Mouse (Mus musculus) heart, adult 2 months (tissue): Measurements from ENCODE around the gene Kif19a. TPM values are rescaled to one million over a fixed set of nuclear protein-coding genes. Genes with fewer than 3 reads are reported as not detected.

ENCODE experiments used
- DNase-seq, 2 experiments: peaks; one replicate each; pipeline ENCODE4 v3.0.0; 2021
- H3K27ac ChIP-seq: fragments of 200-600 bp; 2 replicates; pipeline ENCODE4 v1.8.1; 2022
- H3K27me3 ChIP-seq: fragments of 200-500 bp; 2 replicates; pipeline ENCODE4 v1.6.1; 2012; ENCODE audit warnings: mild to moderate bottlenecking, low read length, inconsistent platforms, mixed read lengths; ENCODE audit not compliant: control insufficient read depth, insufficient read depth
- H3K36me3 ChIP-seq: fragments of 200-500 bp; 2 replicates; pipeline ENCODE4 v1.6.1; 2012; ENCODE audit warnings: low read length, inconsistent platforms; ENCODE audit not compliant: control insufficient read depth, insufficient read depth
- H3K4me1 ChIP-seq: fragments of 200-500 bp; 2 replicates; pipeline ENCODE4 v1.6.1; 2011; ENCODE audit warnings: low read length; ENCODE audit not compliant: control insufficient read depth, insufficient read depth
- H3K4me3 ChIP-seq: fragments of 200-600 bp; 2 replicates; pipeline ENCODE4 v1.8.1; 2022
- H3K79me2 ChIP-seq: fragments of 200-500 bp; replicated peaks from 2 replicates; pipeline ENCODE4 v1.6.1; 2012; ENCODE audit warnings: mild to moderate bottlenecking, inconsistent platforms, low read length, moderate library complexity, mixed read lengths; ENCODE audit not compliant: control insufficient read depth, insufficient read depth
- H3K9ac ChIP-seq: fragments of 200-500 bp; 2 replicates; pipeline ENCODE4 v1.6.1; 2012; ENCODE audit warnings: low read depth, mild to moderate bottlenecking, control low read depth, inconsistent platforms, low read length, mixed read lengths
- CTCF ChIP-seq: fragments of 200-600 bp; IDR thresholded peaks from 2 replicates; pipeline ENCODE4 v1.8.1; 2022; ENCODE audit warnings: antibody characterized with exemption, mild to moderate bottlenecking, moderate library complexity
- EP300 ChIP-seq: fragments of 200-500 bp; IDR thresholded peaks from 2 replicates; pipeline ENCODE4 v1.6.1; 2011; ENCODE audit warnings: low read depth, low read length, control low read depth; ENCODE audit not compliant: insufficient read depth
- POLR2A ChIP-seq: fragments of 200-500 bp; IDR thresholded peaks from 2 replicates; pipeline ENCODE4 v1.6.1; 2011; ENCODE audit warnings: mild to moderate bottlenecking, low read depth, low read length, control low read depth; ENCODE audit not compliant: insufficient read depth
- WGBS: fragments of 180-500 bp; shearing (Covaris S2); methylation state at CpG from one replicate; pipeline ENCODE4 v1.1.7; 2018; 5-methylcytosine and 5-hydroxymethylcytosine counted together
- intact Hi-C: fragments of 180-260 bp; cut with DNase I; formaldehyde crosslinking; loops from one replicate; pipeline ENCODE4 v1.15.1; 2025
- polyA plus RNA-seq: library from polyadenylated mRNA; depleted of rRNA; stranded (reverse); fragments of >200 nt; gene quantifications from 2 replicates; pipeline ENCODE4 v1.2.3, GENCODE M21; 2012
- total RNA-seq, 2 experiments: library from RNA; stranded (reverse); gene quantifications; 2 replicates each; pipeline ENCODE4 v1.2.3; 2021

Gene Kif19a
- total and polyA plus RNA-seq, 3 experiments: 0.18 to 1.2 (median 0.21) TPM

- intact Hi-C loops: loop anchor here (5.0 to 10.0 kb wide), 2 partner anchors 42 to 230 kb away; partner anchors contain the start of gene Cd300ld3
- Histone ChIP-seq H3K36me3 (no peaks in the 10 kb centered on the region), H3K9ac (no peak overlapping the region), H3K79me2 (no peaks in the 10 kb centered on the region), H3K27me3 (no peaks in the 10 kb centered on the region), H3K4me1 (no peaks in the 10 kb centered on the region; the same call in 1 of the 2 replicates), H3K27ac (no peak overlapping the region), H3K4me3 (no peak overlapping the region)
- WGBS: 67% methylated on average over 11 of the region's 11 CpGs
- TF ChIP-seq EP300 (no peak), POLR2A (no peak), CTCF (no peak)
- DNase-seq: no peak
Measured at GRCm38 (mm10) chr11:114814873-114815592, 49.8 kb downstream of the Kif19a start.

- Histone ChIP-seq H3K4me1 (no peaks in the 10 kb centered on the region; the same call in 1 of the 2 replicates), H3K79me2 (no peaks in the 10 kb centered on the region), H3K9ac (no peak overlapping the region), H3K27me3 (no peaks in the 10 kb centered on the region), H3K4me3 (no peak overlapping the region), H3K27ac (no peak overlapping the region), H3K36me3 (no peaks in the 10 kb centered on the region)
- intact Hi-C loops: loop anchor here (10.0 kb wide), 1 partner anchor 228 kb away; the partner anchor contains the start of gene Cd300ld3
- TF ChIP-seq POLR2A: no peak
- WGBS: 88% methylated on average over 4 of the region's 4 CpGs
- DNase-seq: no peak
Measured at GRCm38 (mm10) chr11:114816934-114817333, 51.7 kb downstream of the Kif19a start.

- H3K27ac ChIP-seq: no peak overlapping the region
- H3K36me3 ChIP-seq: no peaks in the 10 kb centered on the region
- no peaks in the 10 kb centered on the region for H3K27me3 ChIP-seq
- TF ChIP-seq POLR2A (no peak), CTCF (no peak), EP300 (no peak)
- 85% methylated on average over 7 of the region's 7 CpGs for WGBS
- no peak overlapping the region for H3K9ac ChIP-seq
- no peak overlapping the region for H3K4me3 ChIP-seq
- intact Hi-C loops: loop anchor here (10.0 kb wide), 1 partner anchor 227 kb away; the partner anchor contains the start of gene Cd300ld3
- peak in 1 of 2 experiments; percentile 49 for DNase-seq
- no peaks in the 10 kb centered on the region for H3K79me2 ChIP-seq
- no peaks in the 10 kb centered on the region for H3K4me1 ChIP-seq
Measured at GRCm38 (mm10) chr11:114818185-114818584, 53.0 kb downstream of the Kif19a start.

GRCm38 (mm10) chr11:114819110-114819509 is 53.9 kb downstream of the Kif19a start:
- H3K4me3 ChIP-seq: no peak overlapping the region
- WGBS: 40% methylated on average over 2 of the region's 2 CpGs
- TF ChIP-seq EP300: no peak
- TF ChIP-seq POLR2A: no peak
- no peak for DNase-seq
- H3K27me3 ChIP-seq: no peaks in the 10 kb centered on the region
- H3K9ac ChIP-seq: no peak overlapping the region
- H3K79me2 ChIP-seq: no peaks in the 10 kb centered on the region
- H3K36me3 ChIP-seq: no peaks in the 10 kb centered on the region
- no peaks in the 10 kb centered on the region for H3K4me1 ChIP-seq
- intact Hi-C loops: loop anchor here (10.0 kb wide), 1 partner anchor 226 kb away; the partner anchor contains the start of gene Cd300ld3
- H3K27ac ChIP-seq: no peak overlapping the region

- intact Hi-C loops: no loop called here
- TF ChIP-seq CTCF (no peak), EP300 (no peak), POLR2A (no peak)
- H3K27me3 ChIP-seq: no peaks in the 10 kb centered on the region
- no peaks in the 10 kb centered on the region for H3K4me1 ChIP-seq
- no peak overlapping the region for H3K27ac ChIP-seq
- no peak for DNase-seq
- H3K4me3 ChIP-seq: no peak overlapping the region
- H3K36me3 ChIP-seq: no peaks in the 10 kb centered on the region
- 59% methylated on average over 3 of the region's 3 CpGs for WGBS
- no peak overlapping the region for H3K9ac ChIP-seq
- H3K79me2 ChIP-seq: no peaks in the 10 kb centered on the region
Measured at GRCm38 (mm10) chr11:114820444-114820843, 55.3 kb downstream of the Kif19a start.

GRCm38 (mm10) chr11:114821325-114821724 is 56.1 kb downstream of the Kif19a start:
- no peak for TF ChIP-seq EP300
- TF ChIP-seq CTCF: no peak
- no peak for TF ChIP-seq POLR2A
- peak in 1 of 2 experiments; percentile 26 for DNase-seq
- WGBS: 66% methylated on average over 1 of the region's 1 CpGs
- Histone ChIP-seq H3K27ac (no peak overlapping the region), H3K9ac (no peak overlapping the region), H3K4me1 (no peaks in the 10 kb centered on the region), H3K4me3 (no peak overlapping the region), H3K79me2 (no peaks in the 10 kb centered on the region), H3K36me3 (no peaks in the 10 kb centered on the region), H3K27me3 (no peaks in the 10 kb centered on the region)
- intact Hi-C loops: no loop called here
